Mouse (Mus musculus) midbrain, embryonic 14.5 days (tissue): ENCODE measurements around the gene Pygo2. TPM values are rescaled to one million over a fixed set of nuclear protein-coding genes. Genes with fewer than 3 reads are reported as not detected.

Experiments used
- ATAC-seq: fragments of 200-750 bp; cut with Nextera tagmentation; 2 replicates; pipeline ENCODE4 v1.8.0; 2017; ENCODE audit warnings: moderate number of reproducible peaks, moderate library complexity; ENCODE audit not compliant: low FRiP score, low TSS enrichment
- DNase-seq: peaks from one replicate; pipeline ENCODE4 v3.0.0-alpha.2; 2015
- H3K27ac ChIP-seq: fragments of 300-500 bp; sonication (generic); replicated peaks from 2 replicates; pipeline ENCODE4 v1.5.1; 2014; ENCODE audit warnings: mild to moderate bottlenecking, low read depth, low read length, moderate library complexity
- H3K27me3 ChIP-seq: fragments of 300-500 bp; sonication (generic); 2 replicates; pipeline ENCODE4 v1.6.1; 2014; ENCODE audit warnings: low read length, control low read depth, mixed read lengths; ENCODE audit not compliant: control insufficient read depth, insufficient read depth
- H3K36me3 ChIP-seq: fragments of 300-500 bp; sonication (generic); 2 replicates; pipeline ENCODE4 v1.6.1; 2014; ENCODE audit warnings: low read length, control low read depth; ENCODE audit not compliant: control insufficient read depth, insufficient read depth
- H3K4me1 ChIP-seq: fragments of 300-500 bp; sonication (generic); 2 replicates; pipeline ENCODE4 v1.6.1; 2014; ENCODE audit warnings: mild to moderate bottlenecking, antibody characterized with exemption, low read length, control low read depth; ENCODE audit not compliant: control insufficient read depth, insufficient read depth
- H3K4me2 ChIP-seq: fragments of 300-500 bp; sonication (generic); 2 replicates; pipeline ENCODE4 v1.6.1; 2014; ENCODE audit warnings: mild to moderate bottlenecking, low read length, moderate library complexity
- H3K4me3 ChIP-seq: fragments of 300-500 bp; sonication (generic); replicated peaks from 2 replicates; pipeline ENCODE4 v1.5.1; 2014; ENCODE audit warnings: low read depth, low read length
- H3K9ac ChIP-seq: fragments of 300-500 bp; sonication (generic); replicated peaks from 2 replicates; pipeline ENCODE4 v1.6.1; 2014; ENCODE audit warnings: mild to moderate bottlenecking, low read length, moderate library complexity
- H3K9me3 ChIP-seq: fragments of 300-500 bp; sonication (generic); 2 replicates; pipeline ENCODE4 v1.6.1; 2016; ENCODE audit warnings: low read length, control low read depth, mixed read lengths; ENCODE audit not compliant: control insufficient read depth
- WGBS: fragments of 180-500 bp; shearing (Covaris S2); extraction: QIAGEN DNeasy Blood & Tissue Kit; methylation state at CpG from one replicate; pipeline ENCODE4 v1.1.7; 2014; 5-methylcytosine and 5-hydroxymethylcytosine counted together
- polyA plus RNA-seq: library from polyadenylated mRNA; unstranded; fragments of >200 nt; fragmentation: Nextera tagmentation; extraction: Ambion mirVana; gene quantifications from 2 replicates; pipeline ENCODE4 v1.2.1, GENCODE M21; 2014

Pygo2 gene
- polyA plus RNA-seq, 1 experiment from 2014 or later = 50.6 TPM

- Histone ChIP-seq H3K27me3 (no peaks in the 10 kb centered on the region), H3K4me3 (no peak overlapping the region), H3K4me2 (no peak overlapping the region), H3K4me1 (peaks cover 8% of the 10 kb centered on the region; the same call in 1 of the 2 replicates), H3K27ac (no peak overlapping the region), H3K36me3 (no peaks in the 10 kb centered on the region), H3K9me3 (no peaks in the 10 kb centered on the region), H3K9ac (no peak overlapping the region)
- no peak for ATAC-seq
- no peak for DNase-seq
- whole genome bisulfite sequencing = 50% methylated on average over 1 of the region's 1 CpGs
Measured at GRCm38 (mm10) chr3:89455786-89456285, 25.8 kb downstream of the Pygo2 start.

- DNase-seq (peak; percentile 80), ATAC-seq (no peak)
Measured at GRCm38 (mm10) chr3:89456726-89457665, 27.0 kb downstream of the Pygo2 start.

GRCm38 (mm10) chr3:89458372-89458964 is 28.5 kb downstream of the Pygo2 start:
- peak; percentile 23; the same call in 1 of the 2 replicates for ATAC-seq

More at GRCm38 (mm10) chr3:89456726-89457665, 27.0 kb downstream of the Pygo2 start:
- no peaks in the 10 kb centered on the region for H3K27me3 ChIP-seq
- no peaks in the 10 kb centered on the region for H3K36me3 ChIP-seq
- no peak overlapping the region for H3K4me3 ChIP-seq
- 31% methylated on average over 10 of the region's 10 CpGs for WGBS
- H3K4me2 ChIP-seq = no peak overlapping the region
- H3K27ac ChIP-seq = no peak overlapping the region
- H3K9me3 ChIP-seq = no peaks in the 10 kb centered on the region
- H3K9ac ChIP-seq = no peak overlapping the region
- H3K4me1 ChIP-seq = peaks cover 8% of the 10 kb centered on the region; the same call in 1 of the 2 replicates

GRCm38 (mm10) chr3:89458965-89459807 is 29.2 kb downstream of the Pygo2 start:
- Histone ChIP-seq H3K27me3 (no peaks in the 10 kb centered on the region), H3K4me2 (peak overlapping the region; percentile 69), H3K36me3 (peaks cover 6% of the 10 kb centered on the region; the same call in 1 of the 2 replicates), H3K4me3 (peak overlapping the region; percentile 65), H3K27ac (peak overlapping the region; percentile 91), H3K9me3 (no peaks in the 10 kb centered on the region), H3K9ac (peak overlapping the region; percentile 87), H3K4me1 (peaks cover 8% of the 10 kb centered on the region; the same call in 1 of the 2 replicates)
- ATAC-seq (peak; percentile 92), DNase-seq (peak; percentile 96)
- WGBS = 1% methylated on average over 36 of the region's 36 CpGs

More at GRCm38 (mm10) chr3:89458372-89458964, 28.5 kb downstream of the Pygo2 start:
- no peaks in the 10 kb centered on the region for H3K27me3 ChIP-seq
- H3K4me3 ChIP-seq = peak overlapping the region; percentile 65
- 47% methylated on average over 13 of the region's 13 CpGs for WGBS
- peak overlapping the region; percentile 69 for H3K4me2 ChIP-seq
- peaks cover 8% of the 10 kb centered on the region; the same call in 1 of the 2 replicates for H3K4me1 ChIP-seq
- H3K36me3 ChIP-seq = no peaks in the 10 kb centered on the region
- H3K9me3 ChIP-seq = no peaks in the 10 kb centered on the region
- H3K27ac ChIP-seq = peak overlapping the region; percentile 91
- no peak overlapping the region; the same call in 1 of the 2 replicates for H3K9ac ChIP-seq
- DNase-seq = no peak

- Histone ChIP-seq H3K27me3 (no peaks in the 10 kb centered on the region), H3K9me3 (no peaks in the 10 kb centered on the region), H3K4me3 (no peak overlapping the region), H3K36me3 (peaks cover 38% of the 10 kb centered on the region), H3K9ac (no peak overlapping the region), H3K27ac (no peak overlapping the region), H3K4me2 (no peak overlapping the region), H3K4me1 (no peaks in the 10 kb centered on the region)
- 50% methylated on average over 4 of the region's 4 CpGs for WGBS
- no peak for ATAC-seq
- no peak for DNase-seq
Measured at GRCm38 (mm10) chr3:89468268-89468667, 38.3 kb downstream of the Pygo2 start.

GRCm38 (mm10) chr3:89472280-89472679 is 42.3 kb downstream of the Pygo2 start:
- WGBS = 84% methylated on average over 7 of the region's 7 CpGs
- H3K9ac ChIP-seq = no peak overlapping the region
- H3K27ac ChIP-seq = no peak overlapping the region
- H3K9me3 ChIP-seq = no peaks in the 10 kb centered on the region
- no peak for ATAC-seq
- no peak for DNase-seq
- H3K4me1 ChIP-seq = no peaks in the 10 kb centered on the region
- no peak overlapping the region for H3K4me3 ChIP-seq
- H3K4me2 ChIP-seq = no peak overlapping the region
- no peaks in the 10 kb centered on the region for H3K27me3 ChIP-seq
- peaks cover 26% of the 10 kb centered on the region for H3K36me3 ChIP-seq

GRCm38 (mm10) chr3:89473838-89474237 is 43.8 kb downstream of the Pygo2 start:
- H3K36me3 ChIP-seq = peaks cover 12% of the 10 kb centered on the region
- no peak overlapping the region for H3K4me3 ChIP-seq
- H3K4me1 ChIP-seq = no peaks in the 10 kb centered on the region
- ATAC-seq (no peak), DNase-seq (no peak)
- no peak overlapping the region for H3K4me2 ChIP-seq
- H3K27me3 ChIP-seq = no peaks in the 10 kb centered on the region
- 81% methylated on average over 6 of the region's 6 CpGs for WGBS
- H3K9me3 ChIP-seq = no peaks in the 10 kb centered on the region
- H3K27ac ChIP-seq = no peak overlapping the region
- H3K9ac ChIP-seq = no peak overlapping the region

- H3K9me3 ChIP-seq = no peaks in the 10 kb centered on the region
- 76% methylated on average over 6 of the region's 6 CpGs for WGBS
- no peak overlapping the region for H3K4me2 ChIP-seq
- H3K36me3 ChIP-seq = no peaks in the 10 kb centered on the region
- H3K27ac ChIP-seq = no peak overlapping the region
- H3K9ac ChIP-seq = no peak overlapping the region
- H3K4me1 ChIP-seq = no peaks in the 10 kb centered on the region
- DNase-seq (no peak), ATAC-seq (no peak)
- no peaks in the 10 kb centered on the region for H3K27me3 ChIP-seq
- no peak overlapping the region for H3K4me3 ChIP-seq
Measured at GRCm38 (mm10) chr3:89479055-89479454, 49.0 kb downstream of the Pygo2 start.
